Mouse (Mus musculus) Muller cell, postnatal 12 days (primary cell): Measurements from ENCODE around the gene Col28a1.

Experiments
- DNase-seq: peaks from one replicate; pipeline ENCODE4 v3.0.0-alpha.2; 2015; ENCODE audit errors: inconsistent ontology term

Gene Col28a1

DNA sequence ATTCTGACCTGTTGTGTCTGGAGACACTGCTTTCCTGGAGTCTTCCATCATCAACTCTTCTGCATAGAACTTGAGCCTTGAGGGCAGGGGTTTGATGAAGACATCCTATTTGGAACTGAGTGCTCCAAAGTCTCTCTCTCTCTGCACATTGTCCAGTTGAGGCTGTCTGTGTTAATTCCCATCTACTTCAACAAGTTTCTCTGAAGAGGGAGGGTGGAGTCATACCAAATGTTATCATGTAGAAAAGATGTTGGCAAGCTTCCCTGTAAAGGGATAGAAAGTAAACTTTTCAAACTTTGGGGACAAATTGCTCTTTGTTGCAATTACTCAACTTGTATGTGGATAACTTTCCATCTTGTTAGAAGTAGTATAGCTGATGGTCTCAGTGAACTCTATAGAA is at the start of gene Col28a1:
Gene Col28a1 (minus strand): TSS at position 101 of the 400 bp plus-strand sequence.
- DNase-seq, result no peak

DNA sequence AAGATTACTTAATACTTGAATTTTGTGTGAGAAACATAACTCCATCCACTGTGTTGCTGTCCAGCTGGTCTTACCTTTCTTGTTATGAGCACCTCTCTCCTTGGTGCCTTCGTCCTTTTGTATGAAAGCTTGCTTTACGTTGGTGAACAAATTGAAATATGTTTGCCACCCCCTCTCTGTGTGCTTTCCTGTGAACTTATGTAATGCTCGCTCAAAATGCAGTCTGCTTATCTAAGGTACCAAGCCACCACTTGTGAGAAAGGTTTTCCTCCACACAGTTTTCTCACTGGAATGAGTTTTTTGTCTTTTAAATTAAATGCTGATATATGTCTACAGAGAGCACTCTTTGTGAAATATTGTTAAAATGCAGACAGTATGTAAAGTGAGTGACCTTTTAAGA is 36.2 kb upstream of the Col28a1 start:
- no peak for DNase-seq

DNA sequence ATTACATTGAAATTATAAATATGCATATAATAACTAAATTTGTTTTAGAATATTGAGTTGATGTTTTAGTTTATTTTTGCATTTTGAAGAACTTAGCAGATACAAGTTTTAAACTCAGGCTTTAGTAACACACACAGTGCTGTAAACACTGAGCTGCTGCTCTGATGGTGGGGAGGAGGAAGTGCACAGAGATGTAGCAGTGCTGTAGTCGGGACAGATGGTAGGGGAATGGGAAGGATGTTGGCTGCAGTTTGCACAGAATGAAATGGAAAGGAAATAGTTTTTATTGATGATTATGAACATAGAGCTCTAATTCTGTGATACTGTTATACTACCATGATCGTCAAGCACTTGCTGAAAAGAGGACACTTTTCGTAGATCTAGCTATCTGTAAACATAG is 34.6 kb upstream of the Col28a1 start:
- DNase-seq, result no peak

DNA sequence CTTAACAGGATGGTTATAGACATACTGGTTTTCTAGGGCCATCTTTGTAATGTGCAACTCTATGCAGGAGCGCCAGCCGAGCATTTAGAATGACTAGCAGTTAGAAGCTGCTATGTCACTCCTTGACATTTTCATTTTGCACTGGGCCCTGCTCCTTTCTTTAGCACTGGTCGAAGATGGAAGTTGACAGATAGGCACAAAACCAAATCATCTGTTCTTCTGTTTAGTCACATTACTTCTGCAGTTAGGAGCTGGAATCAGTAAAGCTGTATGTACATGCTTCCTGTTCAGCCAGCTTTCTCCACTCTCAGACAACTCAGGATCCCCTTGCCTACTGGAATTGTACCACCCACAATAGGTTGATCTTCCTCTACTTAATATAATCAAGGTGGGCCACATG is 18.2 kb upstream of the Col28a1 start:
- no peak for DNase-seq

DNA sequence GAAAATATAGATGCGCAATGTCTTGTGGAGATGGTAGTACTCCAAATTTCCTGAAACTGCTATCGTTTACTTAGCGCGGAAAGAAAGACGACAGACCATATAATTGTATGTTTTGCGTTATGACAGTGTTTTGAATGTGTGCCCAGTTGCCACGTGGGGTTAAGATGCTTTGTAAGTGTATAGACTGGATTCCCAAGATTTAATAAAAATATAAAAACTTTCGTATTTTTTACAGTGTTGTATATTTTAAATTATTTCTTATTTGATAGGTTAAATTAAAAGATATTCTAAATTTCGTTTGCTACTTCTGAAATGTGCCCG is 17.4 kb upstream of the Col28a1 start:
- DNase-seq, result no peak

DNA sequence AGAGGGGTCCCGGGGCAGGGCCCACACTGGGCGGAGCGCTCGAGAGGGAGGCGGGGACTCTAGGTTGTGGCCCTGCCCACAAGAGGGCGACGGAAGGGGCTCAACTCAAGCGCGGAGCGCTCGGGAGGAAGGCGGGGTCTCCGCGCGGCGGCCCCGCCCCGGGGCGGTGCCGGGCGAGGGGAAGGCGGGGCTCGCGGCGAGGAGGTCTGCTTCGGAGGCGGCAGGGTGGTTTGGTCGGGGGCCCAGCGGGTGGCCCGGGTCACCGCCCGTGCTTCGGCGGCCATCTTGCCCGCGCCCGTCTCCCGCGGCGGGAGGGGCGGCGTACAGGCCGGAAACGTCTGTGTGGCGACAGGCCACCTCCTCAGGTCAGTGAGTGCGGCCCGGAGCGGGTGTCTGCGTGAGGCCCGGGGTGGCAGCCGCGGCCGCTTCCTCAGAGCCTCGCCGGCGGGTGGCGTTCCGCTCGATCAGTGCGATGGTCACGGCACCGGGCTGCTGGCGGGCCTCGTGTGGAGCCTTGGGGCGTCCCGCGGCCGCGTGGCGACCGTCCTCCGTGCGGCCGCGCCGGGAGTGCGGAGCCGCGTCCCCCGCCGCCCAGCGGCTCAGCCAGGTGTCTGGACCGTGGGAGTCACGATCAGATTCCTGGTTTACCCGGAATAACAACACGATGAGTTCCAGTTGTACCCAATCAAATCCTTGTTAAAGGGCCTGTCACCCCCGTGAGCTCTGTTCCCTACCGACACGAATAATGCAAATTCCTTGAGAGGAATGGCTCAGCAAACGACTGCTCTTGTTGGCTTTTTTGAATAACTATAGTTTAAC is 16.8 kb upstream of the Col28a1 start, which contains the start of gene Mios:
Gene Mios (plus strand): TSS at position 176 of the 819 bp plus-strand sequence.
- peak; percentile 97 for DNase-seq

DNA sequence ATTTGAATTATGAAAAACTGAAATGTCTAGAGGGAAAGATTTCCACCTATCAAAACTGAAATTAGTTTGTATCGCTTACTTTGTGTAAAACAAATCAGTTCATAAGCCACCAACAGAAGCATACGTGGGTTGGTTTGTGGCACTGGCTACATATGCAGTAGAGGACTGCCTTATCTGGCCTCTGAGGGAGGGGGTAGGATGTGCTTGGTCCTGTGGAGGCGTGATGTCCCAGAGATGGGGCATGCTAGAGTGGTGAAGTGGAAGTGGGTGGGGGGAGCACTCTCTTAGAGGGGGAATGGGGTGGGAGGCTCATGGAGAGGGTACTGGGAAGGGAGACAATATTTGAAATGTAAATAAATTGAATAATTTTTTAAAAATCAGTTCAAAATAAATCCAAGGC is 2.5 kb downstream of the Col28a1 start:
- no peak for DNase-seq

DNA sequence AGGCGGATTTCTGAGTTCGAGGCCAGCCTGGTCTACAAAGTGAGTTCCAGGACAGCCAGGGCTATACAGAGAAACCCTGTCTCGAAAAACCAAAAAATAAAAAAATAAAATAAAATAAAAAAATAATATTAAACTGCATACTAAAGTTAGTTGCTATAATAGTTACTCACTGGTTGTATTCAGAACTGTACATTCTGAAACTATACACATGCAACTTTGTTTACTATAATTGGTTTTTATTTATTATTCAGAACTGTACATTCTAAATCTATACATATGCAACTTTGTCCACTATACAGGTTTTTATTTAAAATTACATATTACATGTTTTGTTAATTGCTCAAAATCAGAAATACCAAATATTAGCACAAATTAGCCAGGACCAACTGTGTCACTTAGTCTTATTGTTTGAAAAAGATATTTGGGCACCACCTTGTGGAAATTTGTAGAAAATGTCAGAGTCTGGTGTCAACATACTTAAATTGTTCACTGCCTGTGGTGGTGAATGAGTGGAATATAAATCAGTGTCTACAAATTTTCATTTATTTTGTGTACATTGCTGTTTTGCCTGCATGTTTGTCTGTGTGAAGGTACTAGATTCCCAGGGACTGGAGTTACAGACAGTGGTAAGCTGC is 3.7 kb downstream of the Col28a1 start:
- DNase-seq, result peak; percentile 19

DNA sequence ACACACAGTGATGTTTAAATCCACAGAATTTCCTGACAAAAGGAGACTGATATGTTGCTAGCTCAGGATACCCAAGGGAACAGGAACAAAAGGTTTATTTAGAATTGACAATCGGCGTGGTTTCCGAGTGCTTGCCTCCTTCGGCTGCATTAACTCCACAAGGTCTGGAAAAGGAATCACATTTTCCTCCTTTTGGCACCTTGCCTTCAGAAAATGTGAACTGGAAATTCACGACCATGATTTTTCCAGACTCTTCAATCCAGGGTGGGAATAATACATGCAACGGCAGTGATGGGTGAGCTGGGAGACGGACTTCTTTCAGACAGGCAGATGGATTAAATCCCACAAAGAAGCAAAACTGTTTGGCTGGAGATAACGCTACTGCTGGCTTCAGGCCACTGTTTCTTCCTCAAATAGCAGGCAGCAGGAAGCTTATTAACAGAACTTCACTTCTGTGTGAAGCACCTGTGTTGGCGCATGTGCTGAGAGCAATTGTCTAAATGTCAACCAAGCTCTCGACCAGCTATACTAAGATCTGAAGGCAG is 13.9 kb downstream of the Col28a1 start:
- DNase-seq, result peak; percentile 36

DNA sequence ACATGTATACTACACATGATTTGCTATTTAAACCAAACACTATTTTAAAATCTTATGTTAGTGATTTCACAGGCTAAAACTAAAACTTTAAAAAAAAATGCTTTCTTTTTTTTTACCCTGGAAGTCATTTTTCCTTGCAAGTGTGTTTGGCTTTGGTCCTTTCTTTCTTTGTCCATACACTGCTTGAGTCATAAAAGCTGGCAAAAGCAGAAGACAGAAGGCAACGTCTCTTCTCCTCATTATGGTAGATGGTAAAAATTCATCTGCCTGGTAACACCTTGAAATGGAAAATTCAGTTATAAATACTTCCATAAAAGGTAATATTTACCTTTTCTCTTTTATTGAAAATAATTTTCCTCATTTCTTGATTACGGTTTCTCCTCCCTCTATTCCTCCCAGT is 16.3 kb downstream of the Col28a1 start:
- DNase-seq, result no peak

DNA sequence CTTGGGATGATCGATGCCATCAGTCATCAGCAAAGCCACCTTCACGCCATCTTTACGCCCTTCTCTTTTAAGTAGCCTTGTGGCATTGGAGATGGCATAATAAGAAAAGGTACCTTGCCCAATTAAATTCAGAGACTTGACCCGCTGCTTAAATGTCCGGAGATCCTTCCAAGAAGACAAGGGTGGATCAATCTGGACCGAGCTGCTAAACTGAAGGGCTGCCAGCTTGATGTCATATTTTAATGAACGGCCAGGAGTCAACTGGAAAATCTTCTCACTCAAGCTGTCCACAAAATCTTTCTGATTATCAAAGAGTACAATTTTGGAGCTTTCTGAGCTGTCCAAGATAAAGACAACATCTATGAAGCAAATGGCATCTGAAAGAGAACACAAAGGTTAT is 17.1 kb downstream of the Col28a1 start:
- no peak for DNase-seq

DNA sequence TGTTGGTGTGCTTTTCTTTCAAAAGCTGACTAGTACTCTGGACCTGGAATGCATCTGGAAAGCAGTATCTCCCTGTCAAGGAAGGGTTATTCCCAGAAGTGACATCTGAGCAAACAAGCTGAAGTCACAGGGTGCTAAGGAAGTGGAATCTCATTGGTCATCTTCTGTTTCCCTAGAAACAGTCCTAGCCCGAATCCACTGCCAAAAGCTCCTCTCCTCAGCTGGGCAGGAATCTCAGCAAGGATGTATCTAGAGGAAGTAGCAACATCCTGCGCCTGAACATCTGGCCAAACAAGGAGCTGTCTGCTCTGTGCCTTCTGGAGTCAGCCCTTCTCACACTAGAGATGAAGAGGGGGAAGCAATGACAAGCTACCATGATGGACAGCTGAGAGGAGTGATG is 18.4 kb downstream of the Col28a1 start:
- no peak for DNase-seq

DNA sequence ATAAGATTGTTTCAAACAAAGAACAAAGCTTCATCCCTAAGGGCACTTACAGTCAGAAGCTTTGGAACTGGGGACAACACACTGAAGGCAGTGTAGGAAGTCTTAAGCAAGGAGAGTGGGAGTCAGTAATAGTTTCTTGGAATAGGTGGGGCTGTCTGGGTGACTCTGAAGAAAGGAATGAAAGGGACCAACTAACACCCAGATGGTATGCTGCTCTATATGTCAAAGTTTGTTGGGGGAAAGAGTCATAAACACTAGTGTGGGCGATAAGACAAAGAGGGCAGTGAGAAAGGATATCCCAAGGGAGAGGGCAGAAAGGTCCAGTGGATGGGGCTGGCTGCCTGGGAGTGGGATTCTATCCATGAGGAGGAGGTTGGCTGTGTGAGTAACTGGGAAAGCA is 20.3 kb downstream of the Col28a1 start:
- DNase-seq, result no peak

DNA sequence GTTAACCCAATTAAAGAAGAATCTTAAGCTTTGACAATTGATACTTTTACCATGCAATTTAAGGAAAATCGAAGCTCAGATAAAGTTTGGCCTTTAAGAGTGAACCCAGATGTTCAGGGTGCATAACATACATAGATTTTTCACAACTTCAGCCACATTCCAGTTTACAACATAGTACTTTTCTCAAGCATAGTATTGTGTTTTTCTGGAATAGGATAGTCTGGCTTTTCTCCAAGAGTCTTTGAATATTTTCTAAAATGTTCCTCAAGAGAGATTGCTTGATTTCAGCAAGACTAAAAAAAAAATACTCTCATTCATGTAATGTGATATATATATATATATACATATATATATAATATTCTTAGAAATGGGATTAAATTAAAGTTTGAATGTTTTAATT is 27.7 kb downstream of the Col28a1 start:
- DNase-seq, result no peak

DNA sequence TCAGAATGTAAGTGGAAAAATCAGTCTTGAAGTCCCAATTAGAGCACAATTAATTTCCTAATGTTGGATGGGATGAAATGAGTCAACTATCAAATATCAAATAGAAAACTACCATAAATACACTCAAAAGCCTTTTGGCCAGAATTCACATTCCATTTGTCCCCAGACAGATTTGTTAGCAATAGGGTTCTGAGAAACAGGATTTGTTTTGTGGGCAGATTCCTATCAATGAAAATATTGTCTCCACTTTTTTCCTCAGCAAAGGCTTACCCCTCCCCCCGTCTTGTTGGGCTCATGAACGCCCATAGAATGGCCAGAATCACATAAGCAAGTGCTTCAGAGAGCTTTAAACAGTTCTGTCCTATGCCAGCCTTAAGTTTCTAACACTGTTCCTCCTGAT is 32.4 kb downstream of the Col28a1 start:
- DNase-seq, result peak; percentile 88

DNA sequence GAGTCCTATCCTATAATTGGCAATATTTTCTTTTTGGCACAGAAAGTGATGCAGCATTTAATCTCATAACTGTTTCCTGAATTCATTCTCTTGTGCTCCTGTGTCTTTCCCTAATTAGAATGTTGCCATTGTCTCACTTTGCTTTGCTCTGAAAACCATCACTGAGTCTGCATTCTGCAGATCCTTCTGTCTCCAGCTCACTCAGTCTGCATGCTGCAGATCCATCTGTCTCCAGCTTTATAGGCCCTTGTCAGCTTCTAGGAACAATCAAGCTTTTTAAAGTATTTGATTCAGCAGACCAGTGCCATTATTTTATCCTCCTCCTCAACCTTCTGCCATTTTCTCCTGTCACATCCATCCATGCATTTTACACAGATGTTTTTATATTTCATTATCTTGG is 35.3 kb downstream of the Col28a1 start:
- DNase-seq, result no peak

DNA sequence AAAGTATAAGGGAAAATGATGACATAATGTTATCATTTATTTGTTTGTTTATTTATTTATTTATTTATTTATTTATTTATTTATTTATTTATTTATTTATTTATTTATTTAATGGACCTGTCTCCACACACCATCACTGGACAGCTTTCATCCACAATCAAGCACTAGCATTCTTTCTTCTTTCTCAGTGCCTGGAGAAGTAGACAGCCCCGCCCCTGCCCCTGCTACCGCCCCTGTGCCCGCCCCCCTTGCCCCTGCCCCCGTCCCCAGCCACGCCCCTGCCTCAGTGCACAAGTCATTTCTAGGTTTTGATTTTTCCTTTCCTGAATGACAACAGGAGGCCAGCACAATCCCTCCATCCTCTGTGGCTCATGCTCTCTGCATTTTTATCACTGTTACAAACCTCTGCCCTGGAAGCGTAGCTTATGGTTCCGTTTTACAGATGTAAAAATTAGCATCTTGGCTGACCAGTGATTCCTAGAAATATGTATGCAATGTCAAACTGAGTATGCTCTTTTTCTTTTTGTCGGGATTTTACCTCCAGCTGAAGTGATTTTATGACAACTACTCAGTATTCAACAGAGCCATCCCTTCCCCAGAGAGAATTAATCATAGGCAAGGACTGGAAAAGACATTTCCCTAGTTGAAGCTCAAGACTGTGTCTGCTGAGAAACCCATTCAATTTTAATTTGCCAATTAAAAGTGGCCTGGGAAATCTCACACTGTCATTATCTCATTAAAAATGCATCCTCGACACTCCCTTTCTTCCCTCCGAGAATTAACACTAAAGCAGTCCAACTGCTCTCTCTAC is 39.7 kb downstream of the Col28a1 start:
- no peak for DNase-seq

DNA sequence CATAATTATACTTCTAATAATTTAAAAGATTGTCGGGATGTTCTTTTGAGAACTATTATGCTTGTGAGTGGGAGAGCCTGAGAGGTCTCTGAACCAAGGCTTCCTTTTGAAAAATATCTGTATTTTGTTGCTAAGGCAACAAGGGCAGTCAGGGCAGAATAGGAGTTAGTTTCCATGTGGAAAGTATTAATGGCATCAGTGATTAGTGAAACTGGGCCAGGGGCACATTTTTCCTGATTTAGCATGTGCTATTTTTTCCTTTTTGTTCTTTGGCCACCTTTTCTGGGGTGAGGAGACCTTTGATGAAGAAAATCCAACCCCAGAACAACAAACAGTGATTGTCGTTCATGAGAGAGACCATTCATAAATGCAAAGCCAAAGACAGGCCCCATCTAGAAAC is 43.5 kb downstream of the Col28a1 start:
- no peak for DNase-seq

DNA sequence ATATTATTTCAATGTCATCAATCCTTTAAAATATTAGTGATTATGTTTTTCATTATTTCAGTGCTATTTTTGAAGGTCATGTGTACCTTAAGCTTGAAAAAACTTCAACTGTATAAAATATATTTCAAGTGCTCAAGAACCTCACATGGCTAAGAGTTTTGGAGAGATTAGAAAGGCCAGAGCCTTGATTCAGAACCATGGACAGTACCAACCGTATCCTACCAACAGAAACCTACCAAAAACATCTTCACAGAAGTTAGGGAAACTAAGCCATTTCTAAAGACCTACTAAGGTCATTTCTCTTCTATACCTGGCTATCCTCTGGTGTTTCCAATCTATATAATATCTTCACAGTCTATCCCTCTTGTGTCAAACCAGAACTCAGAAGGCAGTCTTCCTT is 50.5 kb downstream of the Col28a1 start:
- no peak for DNase-seq

DNA sequence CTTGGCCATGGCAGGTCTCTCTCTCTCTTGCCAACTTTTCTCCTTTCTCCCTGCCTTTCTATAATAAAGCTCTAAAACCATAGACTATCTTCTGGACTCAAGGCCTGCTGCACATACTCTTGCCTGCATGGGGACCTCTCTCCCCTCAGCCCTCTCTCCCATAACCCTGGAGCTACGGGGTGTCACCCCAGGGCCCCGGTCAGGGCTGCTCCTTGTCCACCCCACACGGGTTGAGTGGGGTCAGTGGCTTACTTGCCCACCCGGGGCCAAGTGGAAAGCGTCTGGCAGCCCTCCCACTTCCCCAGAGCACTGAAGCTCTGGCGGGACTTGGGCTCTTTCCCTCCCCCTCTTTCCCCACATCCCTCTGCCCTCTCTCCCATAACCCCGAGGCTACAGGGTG is 62.3 kb downstream of the Col28a1 start:
- no peak for DNase-seq

DNA sequence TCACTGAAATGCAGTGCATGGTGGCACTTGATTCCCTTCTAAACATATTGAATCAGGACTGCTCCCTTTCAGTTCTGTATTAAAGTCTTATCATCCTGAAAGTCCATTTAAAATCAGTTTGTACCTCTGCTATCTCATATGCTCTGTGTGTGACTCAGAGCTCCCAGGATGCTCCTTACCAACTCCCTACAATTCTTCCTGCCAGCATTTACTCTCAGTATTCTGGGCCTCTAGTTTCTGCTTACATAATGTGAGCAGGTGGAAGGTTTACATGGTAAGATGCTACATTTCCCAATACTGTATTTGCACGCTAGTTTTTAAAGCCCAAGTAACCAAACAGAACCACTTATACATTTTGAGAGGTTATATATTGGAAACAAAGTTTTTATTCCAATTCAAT is 64.3 kb downstream of the Col28a1 start:
- DNase-seq, result no peak

DNA sequence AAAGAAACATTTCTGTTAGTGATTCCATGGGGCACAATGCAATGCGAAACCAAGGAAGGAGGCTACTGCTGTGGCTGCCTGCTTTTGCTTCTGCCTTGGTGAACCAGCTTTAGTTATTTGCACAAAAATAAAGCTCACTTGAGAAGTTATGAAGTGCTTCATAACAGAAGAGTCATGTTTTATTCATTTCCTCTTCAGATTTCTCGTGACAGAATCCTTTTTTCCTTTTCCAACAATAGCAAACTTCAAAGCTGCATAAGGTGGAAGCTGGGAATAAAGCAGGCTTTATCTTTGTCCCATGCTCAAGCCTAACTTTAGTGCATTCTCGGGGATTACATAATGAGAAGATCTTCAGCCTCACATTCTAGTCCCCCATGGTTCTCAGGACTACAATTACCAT is 65.9 kb downstream of the Col28a1 start:
- DNase-seq, result no peak
